Mouse (Mus musculus): Measurements from ENCODE around the gene Qtrt2.

Gene Qtrt2

GRCm38 (mm10) chr16:43926341-43926859 lies at the start of gene Qtrt2:
TSS of gene Qtrt2 (minus strand) at chr16:43926809.
- no peak for DNase-seq (ENCODE audit: low spot score)

- DNase-seq (ENCODE audit: low spot score) = no peak
Observed at GRCm38 (mm10) chr16:43973606-43974220, 47.1 kb upstream of the Qtrt2 start.

- DNase-seq (ENCODE audit: low spot score) = no peak
Observed at GRCm38 (mm10) chr16:43973147-43973546, 46.5 kb upstream of the Qtrt2 start.

- no peak for DNase-seq (ENCODE audit: low spot score)
Observed at GRCm38 (mm10) chr16:43972391-43972790, 45.8 kb upstream of the Qtrt2 start.

GRCm38 (mm10) chr16:43971741-43972140 lies 45.1 kb upstream of the Qtrt2 start:
- DNase-seq (ENCODE audit: low spot score) = no peak

- no peak for DNase-seq (ENCODE audit: low spot score)
Observed at GRCm38 (mm10) chr16:43971189-43971588, 44.6 kb upstream of the Qtrt2 start.

- no peak for DNase-seq (ENCODE audit: low spot score)
Observed at GRCm38 (mm10) chr16:43970426-43970825, 43.8 kb upstream of the Qtrt2 start.

GRCm38 (mm10) chr16:43965781-43966389 lies 39.3 kb upstream of the Qtrt2 start:
- DNase-seq (ENCODE audit: low spot score) = no peak

GRCm38 (mm10) chr16:43963780-43964179 lies 37.2 kb upstream of the Qtrt2 start:
- no peak for DNase-seq (ENCODE audit: low spot score)

- DNase-seq (ENCODE audit: low spot score) = no peak
Observed at GRCm38 (mm10) chr16:43963291-43963690, 36.7 kb upstream of the Qtrt2 start.

- no peak for DNase-seq (ENCODE audit: low spot score)
Observed at GRCm38 (mm10) chr16:43958038-43958437, 31.4 kb upstream of the Qtrt2 start.

GRCm38 (mm10) chr16:43954913-43955312 lies 28.3 kb upstream of the Qtrt2 start:
- no peak for DNase-seq (ENCODE audit: low spot score)

GRCm38 (mm10) chr16:43951591-43951990 lies 25.0 kb upstream of the Qtrt2 start:
- DNase-seq (ENCODE audit: low spot score) = no peak

- no peak for DNase-seq (ENCODE audit: low spot score)
Observed at GRCm38 (mm10) chr16:43945869-43946268, 19.3 kb upstream of the Qtrt2 start.

GRCm38 (mm10) chr16:43945351-43945750 lies 18.7 kb upstream of the Qtrt2 start:
- no peak for DNase-seq (ENCODE audit: low spot score)

GRCm38 (mm10) chr16:43940846-43941245 lies 14.2 kb upstream of the Qtrt2 start:
- DNase-seq (ENCODE audit: low spot score) = no peak

GRCm38 (mm10) chr16:43935892-43936291 lies 9.3 kb upstream of the Qtrt2 start:
- no peak for DNase-seq (ENCODE audit: low spot score)

GRCm38 (mm10) chr16:43935367-43935766 lies 8.8 kb upstream of the Qtrt2 start:
- no peak for DNase-seq (ENCODE audit: low spot score)

- DNase-seq (ENCODE audit: low spot score) = no peak
Observed at GRCm38 (mm10) chr16:43934856-43935255, 8.2 kb upstream of the Qtrt2 start.

- DNase-seq (ENCODE audit: low spot score) = no peak
Observed at GRCm38 (mm10) chr16:43933041-43933440, 6.4 kb upstream of the Qtrt2 start.

GRCm38 (mm10) chr16:43932319-43932718 lies 5.7 kb upstream of the Qtrt2 start:
- DNase-seq (ENCODE audit: low spot score) = no peak

GRCm38 (mm10) chr16:43931502-43931901 lies 4.9 kb upstream of the Qtrt2 start:
- DNase-seq (ENCODE audit: low spot score) = no peak

- DNase-seq (ENCODE audit: low spot score) = no peak
Observed at GRCm38 (mm10) chr16:43930577-43930976, 4.0 kb upstream of the Qtrt2 start.

- DNase-seq (ENCODE audit: low spot score) = no peak
Observed at GRCm38 (mm10) chr16:43925846-43926245, 763 bp downstream of the Qtrt2 start.

Measured in urinary bladder, postnatal 10 days (tissue).